Mouse (Mus musculus) gastrocnemius, adult 2 months (tissue): ENCODE data around the gene Sec24c. TPM values are rescaled to one million over a fixed set of nuclear protein-coding genes. Genes with fewer than 3 reads are reported as not detected.
"Not testable (repeated sequence)": the region's sequence is repeated elsewhere in the genome, so short reads cannot be mapped to it uniquely, and the experiment has no call there.

Experiments used
- DNase-seq: peaks from one replicate; pipeline ENCODE4 v3.0.0; 2022
- H3K27ac ChIP-seq: fragments of 200-600 bp; 2 replicates; pipeline ENCODE4 v1.8.1; 2022; ENCODE audit warnings: mild to moderate bottlenecking
- H3K4me3 ChIP-seq: fragments of 200-600 bp; 2 replicates; pipeline ENCODE4 v1.8.1; 2022; ENCODE audit warnings: mild to moderate bottlenecking, moderate library complexity
- CTCF ChIP-seq: fragments of 200-600 bp; IDR thresholded peaks from 2 replicates; pipeline ENCODE4 v1.8.1; 2022; ENCODE audit warnings: antibody characterized with exemption, mild to moderate bottlenecking, moderate library complexity
- intact Hi-C: fragments of 180-260 bp; cut with DNase I; formaldehyde crosslinking; loops from one replicate; pipeline ENCODE4 v1.15.1; 2025
- long read RNA-seq, 2 experiments: library from polyadenylated mRNA; stranded (forward); transcript quantifications; one replicate each; pipeline ENCODE4 v2.0.0; 2021
- total RNA-seq, 2 experiments: library from RNA; stranded (reverse); gene quantifications; 2 replicates each; pipeline ENCODE4 v1.2.3; 2021

Gene Sec24c
- total RNA-seq = 10 to 100 TPM; 73.8 to 76.3 TPM
- long read RNA-seq, experiment 1, full-length matches to known transcripts = 3 of 50 reads
- long read RNA-seq, experiment 1, partial matches to known transcripts = 18 of 50 reads
- long read RNA-seq, experiment 1, other reads (novel, unspliced or antisense) = 29 of 50 reads
- long read RNA-seq, experiment 2, full-length matches to known transcripts = 5 of 61 reads
- long read RNA-seq, experiment 2, partial matches to known transcripts = 16 of 61 reads
- long read RNA-seq, experiment 2, other reads (novel, unspliced or antisense) = 40 of 61 reads

- Histone ChIP-seq H3K4me3 (peak within 1 kb of the TSS; percentile 85), H3K27ac (peak within 1 kb of the TSS; percentile 98)
- intact Hi-C loops = loop anchor here (2.0 kb wide), 1 partner anchor 23 kb away; no protein-coding TSS in a partner anchor
- DNase-seq = peak; percentile 99
- 0 out of 2 replicates have a peak, but pooled peaks have one; percentile 1 for TF ChIP-seq CTCF
Measured at GRCm38 (mm10) chr14:20674064-20674833, at the start of gene Sec24c. Gene Sec24c (plus strand): TSS chr14:20674308.

DNA sequence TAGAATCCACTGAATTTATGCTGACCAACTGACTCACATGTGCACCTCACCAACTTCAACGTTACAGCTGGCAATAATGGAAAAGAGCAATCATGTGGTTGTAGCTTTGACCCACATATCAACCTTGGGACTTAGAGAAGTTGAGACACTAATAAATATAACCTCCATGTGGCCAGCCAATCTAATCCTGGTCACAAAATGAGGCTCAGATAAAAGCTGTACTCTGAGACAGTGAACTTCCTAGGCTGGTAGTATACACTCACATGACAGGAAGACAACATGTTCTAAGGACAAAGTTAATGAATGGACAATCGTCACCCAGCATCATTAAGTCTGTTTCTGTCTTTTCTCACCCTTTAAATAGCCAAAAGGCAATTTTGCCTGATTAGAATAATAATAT, 47.7 kb upstream of the Sec24c start:
- Histone ChIP-seq H3K4me3 (no peak overlapping the region), H3K27ac (no peak overlapping the region; the same call in 1 of the 2 replicates)
- intact Hi-C loops = no loop called here
- TF ChIP-seq CTCF = no peak
- no peak for DNase-seq

- Histone ChIP-seq H3K27ac (no peak overlapping the region), H3K4me3 (no peak overlapping the region)
- no peak for TF ChIP-seq CTCF
- intact Hi-C loops = no loop called here
- DNase-seq = no peak
Measured at GRCm38 (mm10) chr14:20626971-20627370, 47.1 kb upstream of the Sec24c start.

DNA sequence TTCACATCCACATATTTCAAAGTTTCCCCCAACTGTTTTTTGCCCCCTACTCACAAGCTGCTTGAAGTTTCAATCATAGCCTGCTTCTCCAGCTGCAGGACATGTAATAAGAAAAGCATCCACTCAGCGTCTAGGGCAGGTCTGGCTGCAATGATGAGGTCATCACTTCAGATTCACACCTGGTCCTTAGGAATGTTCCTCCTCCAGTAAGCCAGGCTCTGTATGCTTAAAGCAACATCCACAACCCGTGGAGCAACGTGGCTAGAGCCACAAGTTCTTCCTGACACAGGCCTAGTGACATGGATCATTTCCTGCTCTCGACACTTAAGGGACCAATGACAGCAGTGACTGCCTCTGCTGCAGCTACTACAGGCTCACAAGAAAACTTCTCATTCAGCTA, 42.9 kb upstream of the Sec24c start:
- H3K27ac ChIP-seq = no peak overlapping the region
- intact Hi-C loops = no loop called here
- DNase-seq = no peak

GRCm38 (mm10) chr14:20635546-20635945, 38.6 kb upstream of the Sec24c start:
- TF ChIP-seq CTCF = no peak
- Histone ChIP-seq H3K4me3 (no peak overlapping the region), H3K27ac (no peak overlapping the region)
- intact Hi-C loops = no loop called here
- no peak for DNase-seq

More for the DNA sequence above, 42.9 kb upstream of the Sec24c start:
- H3K4me3 ChIP-seq = no peak overlapping the region
- no peak for TF ChIP-seq CTCF

- H3K4me3 ChIP-seq, intact Hi-C loops: not testable (repeated sequence)
Measured at GRCm38 (mm10) chr14:20636968-20637367, 37.1 kb upstream of the Sec24c start.

DNA sequence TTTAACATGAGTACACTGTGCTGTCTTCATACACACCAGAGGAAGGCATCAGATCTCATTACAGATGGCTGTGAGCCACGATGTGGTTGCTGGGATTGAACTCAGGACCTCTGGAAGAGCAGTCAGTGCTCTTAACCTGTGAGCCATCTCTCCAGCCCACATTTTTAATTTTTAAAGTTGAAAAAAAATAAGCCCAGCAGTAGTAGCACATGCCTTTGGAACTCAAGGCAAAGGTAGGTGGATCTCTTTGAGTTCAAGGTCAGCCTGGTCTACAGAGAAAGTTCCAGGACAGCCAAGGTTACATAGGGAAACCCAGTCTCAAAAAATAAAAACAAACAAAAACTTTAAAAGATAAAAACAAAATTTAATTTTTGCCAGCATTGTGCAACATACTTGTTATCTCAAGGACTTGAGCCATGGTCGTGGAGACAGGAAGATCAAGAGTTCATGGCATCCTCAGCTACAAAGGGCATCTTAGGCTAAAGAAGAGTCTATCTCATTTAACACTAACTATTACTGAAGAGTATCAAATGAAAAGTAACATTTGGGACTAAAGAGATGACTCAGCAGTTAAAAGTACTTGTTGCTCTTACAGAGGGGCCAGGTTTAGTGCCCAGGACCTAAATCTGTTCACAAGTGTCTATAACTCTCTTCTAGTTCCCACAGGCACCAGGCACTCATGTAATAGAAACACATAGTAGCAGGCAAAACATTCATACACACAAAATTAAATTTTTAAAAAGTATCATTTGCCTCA, 36.1 kb upstream of the Sec24c start:
- intact Hi-C loops = no loop called here
- DNase-seq = no peak

More at GRCm38 (mm10) chr14:20636968-20637367, 37.1 kb upstream of the Sec24c start:
- not testable (repeated sequence) for H3K27ac ChIP-seq, DNase-seq

DNA sequence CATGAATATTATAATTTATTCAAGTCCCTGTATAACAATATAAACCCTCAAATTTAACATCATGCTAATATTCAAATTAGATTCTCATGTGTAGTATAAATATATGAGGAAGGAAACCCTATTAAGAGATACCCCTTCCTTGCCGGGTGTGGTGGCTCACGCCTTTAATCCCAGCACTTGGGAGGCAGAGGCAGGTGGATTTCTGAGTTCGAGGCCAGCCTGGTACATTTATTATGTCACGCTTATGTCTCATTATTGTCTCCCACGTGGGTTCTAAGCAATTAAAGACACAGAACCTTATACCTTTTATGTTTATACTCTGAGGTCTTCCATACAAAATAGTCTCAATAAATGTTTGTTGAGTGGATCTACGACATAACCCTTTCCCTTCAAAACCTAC, 35.4 kb upstream of the Sec24c start:
- TF ChIP-seq CTCF = no peak
- H3K4me3 ChIP-seq = no peak overlapping the region
- no peak for DNase-seq
- intact Hi-C loops = no loop called here
- H3K27ac ChIP-seq = no peak overlapping the region

More for the DNA sequence above, 36.1 kb upstream of the Sec24c start:
- TF ChIP-seq CTCF = no peak
- Histone ChIP-seq H3K27ac (no peak overlapping the region), H3K4me3 (no peak overlapping the region)

GRCm38 (mm10) chr14:20639918-20640619, 34.0 kb upstream of the Sec24c start:
- TF ChIP-seq CTCF = no peak
- H3K27ac ChIP-seq = peak overlapping the region; percentile 99
- intact Hi-C loops = loop anchor here (5.0 kb wide), 1 partner anchor 63 kb away; no protein-coding TSS in a partner anchor
- H3K4me3 ChIP-seq = peak overlapping the region; percentile 91
- DNase-seq = peak; percentile 19

DNA sequence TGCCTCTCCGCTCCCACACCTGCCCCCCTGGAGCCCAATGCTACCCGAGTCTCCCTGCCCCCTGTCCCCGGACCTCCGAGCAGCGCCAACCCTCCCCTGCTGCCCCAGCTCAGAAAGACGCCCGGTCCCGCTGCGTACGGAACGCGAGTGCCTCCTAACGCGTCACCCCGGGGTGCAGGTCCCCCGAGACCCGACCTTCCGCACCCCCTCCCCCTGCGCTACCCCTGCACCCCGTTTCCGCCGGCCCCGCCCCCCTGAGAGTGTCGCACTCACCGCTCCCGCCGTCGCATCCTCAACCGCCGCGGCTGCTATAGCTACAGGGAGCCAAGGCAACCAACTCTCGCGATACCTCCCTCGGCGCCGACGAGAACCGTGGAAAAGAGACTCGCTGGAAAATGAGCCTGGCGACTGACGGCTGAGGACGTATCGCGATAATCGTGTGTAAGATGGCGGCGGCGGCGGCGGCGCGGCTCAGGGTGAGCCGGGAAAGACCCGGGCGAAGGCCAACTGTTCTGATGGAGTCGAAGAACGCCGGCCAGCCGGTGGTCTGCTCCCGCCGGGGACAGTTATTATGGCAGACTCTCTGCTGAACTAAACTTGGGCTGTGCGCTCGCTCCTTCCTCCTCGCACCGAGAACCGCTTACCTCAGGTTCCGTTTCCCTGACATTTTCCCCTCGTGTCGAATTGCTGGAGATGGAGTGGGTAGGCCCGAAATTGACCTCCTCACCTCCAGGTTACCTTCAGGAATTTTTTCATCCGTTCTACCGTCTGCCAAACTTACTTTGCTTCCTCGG, 33.3 kb upstream of the Sec24c start, which contains the start of gene Usp54:
Usp54 (minus strand) TSS at position 420 of the 794 bp plus-strand sequence.
- peak within 1 kb of the TSS; percentile 91 for H3K4me3 ChIP-seq
- H3K27ac ChIP-seq = peak within 1 kb of the TSS; percentile 99
- peak; percentile 98 for DNase-seq
- intact Hi-C loops = loop anchor here (5.0 kb wide), 1 partner anchor 64 kb away; no protein-coding TSS in a partner anchor
- TF ChIP-seq CTCF = no peak

GRCm38 (mm10) chr14:20641438-20641875, 32.7 kb upstream of the Sec24c start:
- intact Hi-C loops = loop anchor here (5.0 kb wide), 1 partner anchor 64 kb away; no protein-coding TSS in a partner anchor
- no peak for TF ChIP-seq CTCF
- DNase-seq = no peak
- Histone ChIP-seq H3K27ac (peak overlapping the region; percentile 99), H3K4me3 (peak overlapping the region; percentile 91)
